Mouse (Mus musculus): ENCODE data around the gene Prdm5.

The Prdm5 gene

DNA sequence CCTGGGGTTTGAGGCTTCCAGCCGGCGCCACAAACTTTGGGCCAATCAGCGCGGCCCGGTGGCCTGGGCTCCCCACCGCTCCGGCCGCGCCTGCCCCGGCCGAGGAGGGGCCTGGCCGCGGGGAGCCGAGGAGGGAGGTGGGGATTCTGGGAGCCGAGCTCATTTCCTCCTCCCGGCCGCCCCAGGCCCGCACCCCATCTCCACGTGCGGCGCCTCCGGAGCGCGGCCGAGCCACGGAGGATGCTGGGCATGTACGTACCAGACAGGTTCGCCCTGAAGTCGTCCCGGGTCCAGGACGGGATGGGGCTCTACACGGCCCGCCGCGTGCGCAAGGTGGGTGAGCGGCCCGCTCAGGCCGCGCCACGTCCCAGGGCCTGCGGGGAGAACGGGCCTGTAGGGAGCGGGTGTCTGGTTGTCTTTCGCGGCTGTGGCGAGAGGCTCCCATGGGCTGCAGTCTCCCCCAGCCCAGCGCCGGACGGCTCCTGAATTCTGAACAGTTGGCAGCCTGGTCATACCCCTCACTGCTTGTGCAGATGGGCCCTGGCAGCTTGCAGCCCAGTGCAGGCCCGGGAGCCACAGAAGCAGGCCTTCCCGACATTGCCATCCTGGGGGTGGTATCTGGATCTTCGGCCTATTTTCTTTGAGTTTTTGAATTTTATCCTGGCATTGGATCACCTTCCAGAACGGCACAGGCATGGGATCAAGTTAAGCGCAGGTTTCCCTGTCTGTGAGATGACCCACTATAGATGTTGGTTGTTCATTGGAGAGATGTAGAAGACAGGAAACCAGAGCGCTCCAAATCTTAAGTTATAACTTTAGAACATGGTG is at the start of gene Prdm5:
Gene Prdm5, plus strand, starts transcription at position 128 of the 828 bp plus-strand sequence.
- DNase-seq (ENCODE audit: low read depth, low spot score), result peak; percentile 46

GRCm38 (mm10) chr6:65739442-65739841 is 39.3 kb upstream of the Prdm5 start:
- DNase-seq (ENCODE audit: low read depth, low spot score), result no peak

DNA sequence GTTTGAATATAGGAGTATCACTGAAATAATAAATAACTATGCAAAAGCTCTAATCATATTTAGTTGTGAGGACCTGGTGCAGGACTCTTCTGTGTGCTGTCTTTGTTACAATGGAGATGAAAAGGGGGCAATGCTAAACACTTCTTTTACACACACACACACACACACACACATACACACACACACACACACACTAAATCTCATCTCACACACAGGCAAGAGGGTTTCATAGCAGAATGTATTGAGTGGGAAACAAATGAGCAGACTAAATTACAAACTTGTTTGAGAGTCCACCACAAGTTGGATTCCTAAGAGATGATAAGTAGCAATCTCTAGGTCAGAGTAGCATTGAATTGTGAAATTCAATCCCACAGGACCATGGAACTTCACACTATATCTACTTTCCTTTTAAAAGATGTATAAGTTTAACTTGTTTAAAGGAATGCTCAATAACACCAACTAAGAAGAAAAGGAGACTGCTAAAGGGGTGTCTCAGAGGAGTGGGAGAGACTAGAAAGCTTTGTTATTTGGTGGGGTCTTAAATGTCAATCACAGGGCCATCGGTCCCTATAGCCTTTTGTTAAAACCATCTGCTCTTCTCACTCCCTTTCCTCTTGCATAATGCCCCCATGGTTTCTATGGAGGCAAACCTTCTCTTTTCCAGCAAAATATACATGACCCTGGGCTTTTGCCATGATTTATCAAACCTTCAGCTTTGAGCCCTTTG is 35.5 kb upstream of the Prdm5 start:
- DNase-seq (ENCODE audit: low read depth, low spot score), result no peak

GRCm38 (mm10) chr6:65743871-65744202 is 35.0 kb upstream of the Prdm5 start:
- DNase-seq (ENCODE audit: low read depth, low spot score), result no peak

DNA sequence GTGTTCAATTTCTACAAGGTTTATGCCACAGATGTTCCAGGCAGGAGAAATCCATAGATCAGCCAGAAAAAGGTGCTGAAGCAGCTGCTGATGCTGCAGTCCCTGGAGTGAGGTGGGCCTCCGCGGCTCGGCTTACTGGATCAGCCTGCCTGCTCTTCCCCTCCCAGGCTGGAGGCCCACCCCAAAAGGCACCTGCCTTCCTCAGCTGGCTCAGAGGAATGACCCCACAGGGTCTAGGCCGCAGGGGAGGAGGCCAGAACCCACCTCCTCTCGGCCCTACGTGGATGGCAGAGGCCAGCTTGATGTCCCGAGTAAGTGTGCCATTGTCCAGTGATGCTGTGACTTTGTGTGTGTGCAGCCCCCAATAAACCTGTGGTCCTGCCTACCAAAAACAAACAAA is 20.6 kb upstream of the Prdm5 start:
- no peak for DNase-seq (ENCODE audit: low read depth, low spot score)

GRCm38 (mm10) chr6:65759174-65759573 is 19.6 kb upstream of the Prdm5 start:
- DNase-seq (ENCODE audit: low read depth, low spot score), result no peak

DNA sequence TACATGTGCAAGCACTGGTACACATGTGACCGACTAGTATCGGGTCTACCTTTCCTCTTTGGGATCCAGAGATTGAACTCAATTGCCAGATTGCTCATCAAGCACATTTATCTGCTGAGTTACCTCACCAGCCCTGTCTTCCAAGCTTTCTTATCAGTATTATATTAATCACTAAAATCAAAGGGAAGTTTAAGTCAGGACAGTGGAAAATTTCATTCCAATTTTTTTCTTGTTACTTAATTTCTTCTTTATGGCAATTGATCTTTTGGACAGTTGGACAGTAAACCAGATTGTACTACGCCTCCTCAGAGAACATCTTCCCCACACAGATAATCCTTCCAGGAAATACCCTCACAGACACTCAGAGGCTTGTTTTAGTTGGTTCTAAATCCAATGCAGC is 18.7 kb upstream of the Prdm5 start:
- no peak for DNase-seq (ENCODE audit: low read depth, low spot score)

DNA sequence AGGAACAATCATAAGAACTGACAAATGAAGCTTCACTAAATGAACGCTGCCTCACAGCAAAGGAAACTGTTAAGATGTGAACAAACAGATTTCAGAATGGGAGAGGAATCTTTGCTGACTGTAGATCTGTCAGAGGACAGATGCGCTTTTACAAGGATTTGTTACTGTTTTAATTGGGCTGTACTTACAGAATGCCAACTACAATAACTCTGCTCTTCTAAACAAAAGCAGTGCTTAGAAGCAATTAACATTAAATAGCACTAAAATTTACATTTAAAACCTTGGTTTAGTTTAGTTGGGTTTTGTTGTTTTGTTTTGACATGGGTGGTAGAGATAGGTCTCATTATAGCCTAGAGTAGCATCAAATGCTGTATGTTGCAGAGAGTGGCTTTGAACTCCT is 14.3 kb upstream of the Prdm5 start:
- peak; percentile 28 for DNase-seq (ENCODE audit: low read depth, low spot score)

- peak; percentile 88 for DNase-seq (ENCODE audit: low read depth, low spot score)
Measured at GRCm38 (mm10) chr6:65765057-65765456, 13.7 kb upstream of the Prdm5 start.

DNA sequence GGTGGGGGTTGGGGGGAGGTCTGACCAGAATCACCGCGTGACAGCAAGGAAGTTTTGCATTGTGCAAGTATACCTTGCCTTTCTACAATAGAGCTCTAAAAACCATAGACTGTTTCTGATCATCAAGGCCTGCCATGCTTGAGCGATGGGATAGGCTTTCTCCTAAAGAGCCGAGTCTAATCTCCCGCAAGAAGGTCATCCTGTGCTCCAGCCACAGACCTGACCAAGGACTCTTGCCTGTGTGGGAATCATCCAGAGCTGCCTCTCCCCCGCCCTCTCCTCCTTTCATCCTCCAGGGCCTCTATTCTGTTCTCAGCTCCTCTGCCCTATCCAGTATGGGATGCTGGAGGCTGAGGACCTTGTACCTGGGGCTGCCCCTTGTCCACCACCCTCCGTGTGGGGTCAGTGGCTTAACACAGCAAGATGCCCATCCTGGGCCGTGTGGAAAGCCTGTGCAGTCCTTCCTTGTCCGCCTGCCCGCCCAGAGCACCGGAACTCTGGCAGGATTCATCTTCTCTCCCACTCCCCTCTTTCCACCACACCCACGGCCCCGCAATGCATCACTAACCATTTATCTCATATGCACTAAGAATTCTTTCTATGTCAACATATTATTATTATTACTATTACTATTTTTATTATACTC is 12.9 kb upstream of the Prdm5 start:
- peak; percentile 22 for DNase-seq (ENCODE audit: low read depth, low spot score)

- no peak for DNase-seq (ENCODE audit: low read depth, low spot score)
Measured at GRCm38 (mm10) chr6:65767911-65768310, 10.9 kb upstream of the Prdm5 start.

GRCm38 (mm10) chr6:65773566-65773965 is 5.2 kb upstream of the Prdm5 start:
- no peak for DNase-seq (ENCODE audit: low read depth, low spot score)

GRCm38 (mm10) chr6:65779689-65780233 is 973 bp downstream of the Prdm5 start:
- DNase-seq (ENCODE audit: low read depth, low spot score), result no peak

- DNase-seq (ENCODE audit: low read depth, low spot score), result no peak
Measured at GRCm38 (mm10) chr6:65781441-65781840, 2.7 kb downstream of the Prdm5 start.

GRCm38 (mm10) chr6:65783670-65784069 is 4.9 kb downstream of the Prdm5 start:
- DNase-seq (ENCODE audit: low read depth, low spot score), result no peak

DNA sequence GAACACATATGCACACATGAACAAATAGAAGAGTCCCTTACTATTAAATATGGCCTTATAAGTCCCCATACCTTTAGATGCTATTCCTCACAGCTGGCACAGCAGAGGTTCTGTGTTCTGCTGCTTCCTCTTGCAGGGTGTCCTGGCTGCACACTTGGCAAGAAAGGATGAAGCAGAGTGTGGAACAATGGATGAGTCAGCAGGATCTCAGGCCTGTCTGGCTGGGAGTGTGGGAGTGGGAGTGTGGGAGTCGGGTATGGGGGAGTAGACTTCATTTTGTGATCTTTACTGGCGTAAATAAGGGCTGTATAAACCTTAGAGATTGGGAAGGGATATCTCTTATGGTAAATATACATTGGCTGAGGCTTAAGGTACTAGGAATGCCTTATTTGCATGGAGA is 14.1 kb downstream of the Prdm5 start:
- no peak for DNase-seq (ENCODE audit: low read depth, low spot score)

GRCm38 (mm10) chr6:65796552-65796951 is 17.8 kb downstream of the Prdm5 start:
- DNase-seq (ENCODE audit: low read depth, low spot score), result peak; percentile 77

DNA sequence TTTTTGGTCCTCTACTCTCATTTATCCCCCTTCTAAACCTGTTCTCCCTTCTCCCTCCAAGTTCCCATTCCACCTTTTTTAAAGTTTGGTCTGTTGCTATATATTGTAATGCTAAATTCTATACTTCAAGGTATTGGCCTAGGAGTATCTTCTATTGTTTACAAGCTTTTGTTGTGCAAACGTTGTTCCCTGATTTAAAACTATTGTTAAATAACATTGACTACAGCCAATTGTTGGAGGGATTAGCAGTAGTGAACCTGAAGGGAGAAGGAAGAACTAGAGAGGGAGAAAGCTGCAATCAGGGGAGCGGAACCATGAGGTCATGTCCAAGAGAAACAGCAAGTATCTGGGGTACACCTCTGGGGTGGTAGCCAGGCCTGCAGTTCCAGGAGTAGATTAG is 18.5 kb downstream of the Prdm5 start:
- DNase-seq (ENCODE audit: low read depth, low spot score), result peak; percentile 67

GRCm38 (mm10) chr6:65798390-65798789 is 19.6 kb downstream of the Prdm5 start:
- DNase-seq (ENCODE audit: low read depth, low spot score), result no peak

DNA sequence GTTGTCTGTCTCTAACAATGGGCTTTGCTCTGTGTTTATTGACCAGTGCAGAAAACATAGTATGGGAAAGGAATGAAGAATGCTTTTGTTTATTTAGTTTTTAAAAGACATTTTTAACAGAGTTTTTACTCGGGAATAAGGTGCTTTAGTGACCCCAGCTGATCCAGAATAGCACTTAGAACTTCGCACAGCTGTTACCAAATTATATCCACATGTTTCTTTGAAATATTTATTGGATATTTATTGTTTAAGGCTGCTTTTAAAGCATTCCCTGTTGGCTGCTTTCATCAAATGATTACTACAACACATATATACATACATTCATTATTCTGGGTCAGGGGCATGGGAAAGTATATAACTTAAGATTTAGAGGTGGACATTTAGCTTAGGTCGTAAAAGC is 32.9 kb downstream of the Prdm5 start:
- no peak for DNase-seq (ENCODE audit: low read depth, low spot score)

DNA sequence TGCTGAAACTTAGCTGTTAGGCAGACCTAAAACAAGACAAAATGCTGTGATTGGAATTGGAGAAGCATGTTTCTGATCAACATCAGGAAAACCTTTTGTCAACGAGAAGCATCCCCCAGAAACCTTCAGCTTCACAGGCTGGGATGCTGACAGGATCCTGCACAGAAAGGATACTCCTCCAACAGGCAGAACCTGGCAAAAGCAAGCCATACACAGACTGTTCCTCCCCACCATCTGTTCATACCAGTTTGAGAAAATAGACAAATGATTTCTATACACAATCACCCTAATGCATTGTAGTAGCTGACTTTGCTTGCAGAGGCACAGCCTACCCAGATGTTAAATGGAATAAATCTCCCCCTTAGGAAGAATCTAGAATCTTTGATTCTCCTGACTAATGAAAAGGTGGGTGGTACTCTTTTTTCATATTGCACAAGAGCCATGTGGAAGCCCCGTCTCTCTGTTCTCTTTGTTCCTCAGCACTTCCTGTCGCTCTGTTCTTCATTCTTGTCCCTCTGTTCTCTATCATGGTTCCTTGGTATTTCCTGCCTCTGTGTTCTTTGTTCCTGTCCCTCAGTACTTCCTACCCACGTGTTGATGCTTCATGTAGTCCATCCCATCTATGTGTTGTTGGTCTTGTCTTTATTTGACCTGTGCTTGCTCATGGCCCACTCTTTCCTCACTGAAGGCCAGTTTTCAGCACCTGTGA is 39.4 kb downstream of the Prdm5 start:
- no peak for DNase-seq (ENCODE audit: low read depth, low spot score)

DNA sequence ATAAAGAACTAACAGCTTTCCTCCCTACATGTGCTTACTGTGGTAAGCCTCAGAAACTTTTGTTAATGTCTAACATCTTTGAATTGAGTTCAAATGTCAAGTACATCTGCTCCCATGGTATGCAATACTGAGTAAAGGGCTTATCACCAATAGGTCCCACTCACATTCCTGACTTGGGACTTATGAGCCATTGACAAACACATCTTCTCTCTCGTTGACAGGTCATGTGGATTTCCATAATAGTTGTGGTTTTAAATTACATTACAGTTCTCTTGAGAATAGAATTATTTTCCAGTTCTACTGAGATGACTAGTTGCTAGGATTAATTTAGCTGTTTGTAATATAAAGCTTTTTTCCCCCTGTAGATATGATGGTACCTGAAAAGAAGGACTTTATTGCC is 49.9 kb downstream of the Prdm5 start:
- DNase-seq (ENCODE audit: low read depth, low spot score), result no peak
